In genomic region chr9:55386117-55386516, GRCm38 (mm10) we compare ENCODE assay signal across 27 mouse cellular contexts. TPM values are rescaled to one million over a fixed set of nuclear protein-coding genes. Genes with fewer than 3 reads are reported as not detected.
DNase-seq lines count a peak whose midpoint lies in the region; ATAC-seq lines count a peak whose summit lies in the region.
"Had no signal": no experiment of that assay in that cellular context is flagged by ENCODE, and none has a peak within 500 bp of the region (broad histone marks: within the 10 kb centered on the region; RNA-seq: fewer than 3 reads in every experiment).

No protein-coding gene starts in this region.

- DNase-seq in cerebellum, adult 18-20 months, result peak; percentile 46 to 57
- no peak for DNase-seq in cerebellum, adult 8-10 months
- DNase-seq in brain, adult 2 months (ENCODE audit: low read depth, low spot score), result peak; percentile 86
- peak; percentile 46 to 54 for DNase-seq in cerebellum, postnatal 10 days
- peak; percentile 42 to 47 for DNase-seq in cerebellum, postnatal 36 days
- DNase-seq in lung, postnatal 14 days, result no peak
- DNase-seq: adrenal gland, adult 8-10 months; adrenal gland, postnatal 25 days; forebrain, postnatal 0 days; gastrocnemius, adult 2 months; gastrocnemius, postnatal 14 days; heart, adult 11 months; kidney, adult 11 months; kidney, adult 8-10 months had no signal

- 89% methylated on average over 4 of the region's 4 CpGs for WGBS in kidney, embryonic 15.5 days

- H3K4me1 ChIP-seq in kidney, embryonic 15.5 days, result no peaks in the 10 kb centered on the region
- H3K4me1 ChIP-seq: embryonic facial prominence, embryonic 12.5 days; embryonic facial prominence, embryonic 15.5 days; hindbrain, embryonic 12.5 days; hindbrain, embryonic 15.5 days; intestine, embryonic 15.5 days had no signal

- H3K9me3 ChIP-seq in kidney, embryonic 15.5 days (replicated peaks), result no peaks in the 10 kb centered on the region
- H3K9me3 ChIP-seq: embryonic facial prominence, embryonic 12.5 days; embryonic facial prominence, embryonic 15.5 days; hindbrain, embryonic 12.5 days; hindbrain, embryonic 15.5 days; intestine, embryonic 15.5 days had no signal

- H3K9ac ChIP-seq in kidney, embryonic 15.5 days, result no peak overlapping the region
- H3K9ac ChIP-seq: embryonic facial prominence, embryonic 12.5 days; embryonic facial prominence, embryonic 15.5 days; forebrain, postnatal 0 days; hindbrain, embryonic 12.5 days; hindbrain, embryonic 15.5 days; intestine, embryonic 15.5 days had no signal

- ATAC-seq in kidney, embryonic 15.5 days (replicated peaks; ENCODE audit: low FRiP score), result no peak
- ATAC-seq: activated CD4-positive, CD25-positive, alpha-beta regulatory T cell, adult 4 months; CD4-positive, CD25-positive, alpha-beta regulatory T cell, adult 4 months; forebrain, embryonic 14.5 days; forebrain, postnatal 0 days; intestine, embryonic 15.5 days had no signal

- no peaks in the 10 kb centered on the region for H3K36me3 ChIP-seq in kidney, embryonic 15.5 days
- H3K36me3 ChIP-seq: embryonic facial prominence, embryonic 12.5 days; embryonic facial prominence, embryonic 15.5 days; hindbrain, embryonic 12.5 days; hindbrain, embryonic 15.5 days; intestine, embryonic 15.5 days had no signal

- H3K4me3 ChIP-seq in kidney, embryonic 15.5 days (replicated peaks), result no peak overlapping the region
- H3K4me3 ChIP-seq: embryonic facial prominence, embryonic 12.5 days; embryonic facial prominence, embryonic 15.5 days; gastrocnemius, adult 2 months; hindbrain, embryonic 12.5 days; hindbrain, embryonic 15.5 days; intestine, embryonic 15.5 days had no signal

- no peak overlapping the region for H3K4me2 ChIP-seq in kidney, embryonic 15.5 days
- H3K4me2 ChIP-seq: embryonic facial prominence, embryonic 12.5 days; embryonic facial prominence, embryonic 15.5 days; heart, embryonic 11.5 days; hindbrain, embryonic 12.5 days; hindbrain, embryonic 15.5 days; intestine, embryonic 15.5 days had no signal

- peaks cover 29% of the 10 kb centered on the region; the same call in 1 of the 2 replicates for H3K27me3 ChIP-seq in kidney, embryonic 15.5 days
- H3K27me3 ChIP-seq: embryonic facial prominence, embryonic 12.5 days; embryonic facial prominence, embryonic 15.5 days; hindbrain, embryonic 12.5 days; hindbrain, embryonic 15.5 days; intestine, embryonic 15.5 days had no signal

- H3K27ac ChIP-seq in kidney, embryonic 15.5 days, result no peak overlapping the region
- H3K27ac ChIP-seq: embryonic facial prominence, embryonic 12.5 days; embryonic facial prominence, embryonic 15.5 days; gastrocnemius, adult 2 months; hindbrain, embryonic 12.5 days; hindbrain, embryonic 15.5 days; intestine, embryonic 15.5 days had no signal

RNA-seq across cellular contexts. Expression of gene Tmem266, which starts 59.4 kb away (rescaled TPM):
- polyA plus RNA-seq in kidney, embryonic 15.5 days (2015; fragmentation: Nextera tagmentation; extraction: Ambion mirVana), result 0.23 and 0.29 TPM in 2 replicates
- polyA plus RNA-seq: activated CD4-positive, CD25-positive, alpha-beta regulatory T cell, adult 4 months; C2C12; CD4-positive, CD25-positive, alpha-beta regulatory T cell, adult 4 months; forebrain, embryonic 11.5 days; heart, embryonic 14.5 days had no signal

RNA-seq across cellular contexts. Expression of gene Nrg4, which starts 59.5 kb away (rescaled TPM):
- 1.1 and 1.6 TPM in 2 replicates for polyA plus RNA-seq in kidney, embryonic 15.5 days (2015; fragmentation: Nextera tagmentation; extraction: Ambion mirVana)

Comparison
In these comparisons a context has a peak if more than half of its experiments do, and no peak if none do; other contexts are left out.
1. DNase-seq: peak in cerebellum, adult 18-20 months (2 of 2), brain, adult 2 months (single experiment), cerebellum, postnatal 10 days (2 of 2) and cerebellum, postnatal 36 days (2 of 2); none in cerebellum, adult 8-10 months (single experiment) and lung, postnatal 14 days (single experiment).